Mouse (Mus musculus): ENCODE data around the gene Reep1.
"Not testable (repeated sequence)": the region's sequence is repeated elsewhere in the genome, so short reads cannot be mapped to it uniquely, and the experiment has no call there.

Gene Reep1

DNA sequence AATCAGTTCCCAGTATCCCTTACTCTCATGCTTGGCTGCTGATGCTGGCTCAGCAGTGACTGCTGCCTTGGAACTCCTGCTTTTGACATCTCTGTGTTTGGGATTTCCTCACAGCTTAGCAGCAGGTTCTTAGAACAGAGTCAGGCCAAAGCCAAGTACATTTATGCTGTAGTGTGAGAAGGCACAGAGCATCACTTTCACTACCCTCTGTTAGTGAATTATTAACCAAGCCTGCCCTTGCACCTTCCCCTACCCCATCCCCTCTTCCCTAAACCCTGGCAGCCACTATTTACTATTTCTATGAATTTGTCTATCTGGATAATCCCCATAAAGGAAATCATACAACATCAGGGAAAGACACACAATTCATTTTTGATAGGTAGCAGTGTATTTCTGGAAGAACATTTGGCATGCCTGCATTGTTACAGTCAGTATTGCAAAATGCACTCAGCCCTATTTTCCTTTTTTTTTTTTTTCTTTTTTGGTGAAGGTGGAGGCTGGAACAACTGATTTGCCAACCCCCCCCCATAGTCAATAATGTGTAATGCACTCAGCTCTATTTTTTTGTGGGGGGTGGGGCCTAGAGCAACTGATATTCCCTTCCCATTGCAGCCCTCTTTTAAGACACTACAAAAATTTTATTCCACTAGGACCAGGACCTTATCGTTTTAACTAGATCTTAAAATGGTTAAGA, 133.4 kb downstream of the Reep1 start:
- DNase-seq (ENCODE audit: low spot score) = no peak

DNA sequence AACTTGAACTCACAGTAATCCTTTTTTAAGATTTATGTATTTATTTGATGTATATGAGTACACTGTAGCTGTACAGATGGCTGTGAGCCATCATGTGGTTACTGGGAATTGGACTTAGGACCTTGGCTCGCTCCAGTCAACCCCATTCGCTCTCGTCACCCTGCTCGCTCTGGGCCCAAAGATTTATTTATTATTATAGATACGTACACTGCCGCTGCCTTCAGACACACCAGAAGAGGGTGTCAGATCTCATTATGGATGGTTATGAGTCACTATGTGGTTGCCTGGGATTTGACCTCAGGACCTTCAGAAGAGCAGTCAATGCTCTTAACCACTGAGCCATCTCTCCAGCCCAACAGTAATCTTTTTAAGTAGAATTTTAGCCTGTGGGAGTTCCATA, 139.5 kb downstream of the Reep1 start:
- DNase-seq (ENCODE audit: low spot score) = not testable (repeated sequence)

All from retina, embryonic 14.5 days (tissue).